Mouse (Mus musculus) kidney, embryonic 14.5 days (tissue): Measurements from ENCODE around the gene Rptor. TPM values are rescaled to one million over a fixed set of nuclear protein-coding genes. Genes with fewer than 3 reads are reported as not detected.
A peak's percentile ranks its signal among the peaks of the same experiment; 100 is the strongest.

ENCODE experiments used
- ATAC-seq: fragments of 200-750 bp; cut with Nextera tagmentation; 2 replicates; pipeline ENCODE4 v1.8.0; 2017; ENCODE audit warnings: moderate number of reproducible peaks, mild to moderate bottlenecking, moderate TSS enrichment, moderate library complexity; ENCODE audit not compliant: low FRiP score, low TSS enrichment
- H3K27ac ChIP-seq: fragments of 300-500 bp; sonication (generic); 2 replicates; pipeline ENCODE4 v1.5.1; 2014; ENCODE audit warnings: low read depth, mild to moderate bottlenecking, low read length, moderate library complexity, mixed read lengths
- H3K27me3 ChIP-seq: fragments of 300-500 bp; sonication (generic); 2 replicates; pipeline ENCODE4 v1.6.1; 2014; ENCODE audit warnings: mild to moderate bottlenecking, low read length; ENCODE audit not compliant: control insufficient read depth, insufficient read depth
- H3K36me3 ChIP-seq: fragments of 300-500 bp; sonication (generic); 2 replicates; pipeline ENCODE4 v1.6.1; 2014; ENCODE audit warnings: low read length, mixed read lengths; ENCODE audit not compliant: control insufficient read depth, insufficient read depth
- H3K4me1 ChIP-seq: fragments of 300-500 bp; sonication (generic); 2 replicates; pipeline ENCODE4 v1.6.1; 2014; ENCODE audit warnings: low read length, mixed read lengths; ENCODE audit not compliant: control insufficient read depth, insufficient read depth
- H3K4me2 ChIP-seq: fragments of 300-500 bp; sonication (generic); replicated peaks from 2 replicates; pipeline ENCODE4 v1.6.1; 2014; ENCODE audit warnings: low read depth, mild to moderate bottlenecking, low read length
- H3K4me3 ChIP-seq: fragments of 300-500 bp; sonication (generic); 2 replicates; pipeline ENCODE4 v1.5.1; 2014; ENCODE audit warnings: mild to moderate bottlenecking, low read length
- H3K9ac ChIP-seq: fragments of 300-500 bp; sonication (generic); 2 replicates; pipeline ENCODE4 v1.6.1; 2014; ENCODE audit warnings: low read depth, mild to moderate bottlenecking, low read length, moderate library complexity
- H3K9me3 ChIP-seq: fragments of 300-500 bp; sonication (generic); 2 replicates; pipeline ENCODE4 v1.6.1; 2016; ENCODE audit warnings: low read length; ENCODE audit not compliant: control insufficient read depth
- WGBS: fragments of 180-500 bp; shearing (Covaris S2); extraction: QIAGEN DNeasy Blood & Tissue Kit; methylation state at CpG from one replicate; pipeline ENCODE4 v1.1.7; 2014; 5-methylcytosine and 5-hydroxymethylcytosine counted together
- polyA plus RNA-seq: library from polyadenylated mRNA; unstranded; fragments of >200 nt; fragmentation: Nextera tagmentation; extraction: Ambion mirVana; gene quantifications from 2 replicates; pipeline ENCODE4 v1.2.1, GENCODE M21; 2014

The Rptor gene
- polyA plus RNA-seq, 1 experiment from 2014 or later, result 15.7 TPM

- no peak overlapping the region for H3K4me2 ChIP-seq
- no peak overlapping the region for H3K4me3 ChIP-seq
- H3K9me3 ChIP-seq, result no peaks in the 10 kb centered on the region
- no peaks in the 10 kb centered on the region for H3K4me1 ChIP-seq
- H3K9ac ChIP-seq, result no peak overlapping the region
- no peak for ATAC-seq
- H3K27ac ChIP-seq, result no peak overlapping the region
- WGBS, result 95% methylated on average over 6 of the region's 6 CpGs
- H3K27me3 ChIP-seq, result no peaks in the 10 kb centered on the region
- no peaks in the 10 kb centered on the region; the same call in 1 of the 2 replicates for H3K36me3 ChIP-seq
These were observed 163.3 kb downstream of the Rptor start for GRCm38 (mm10) chr11:119766023-119766422.

- H3K36me3 ChIP-seq, result no peaks in the 10 kb centered on the region; the same call in 1 of the 2 replicates
- H3K9me3 ChIP-seq, result no peaks in the 10 kb centered on the region
- 95% methylated on average over 5 of the region's 5 CpGs for WGBS
- no peaks in the 10 kb centered on the region for H3K27me3 ChIP-seq
- no peak overlapping the region for H3K9ac ChIP-seq
- H3K4me1 ChIP-seq, result no peaks in the 10 kb centered on the region
- no peak for ATAC-seq
- no peak overlapping the region for H3K4me2 ChIP-seq
- no peak overlapping the region for H3K27ac ChIP-seq
- no peak overlapping the region for H3K4me3 ChIP-seq
These were observed 164.2 kb downstream of the Rptor start for GRCm38 (mm10) chr11:119766782-119767459.

GRCm38 (mm10) chr11:119767525-119767924 lies 164.8 kb downstream of the Rptor start:
- H3K4me3 ChIP-seq, result no peak overlapping the region
- 84% methylated on average over 6 of the region's 6 CpGs for WGBS
- no peak overlapping the region for H3K4me2 ChIP-seq
- H3K27ac ChIP-seq, result no peak overlapping the region
- H3K27me3 ChIP-seq, result no peaks in the 10 kb centered on the region
- ATAC-seq, result no peak
- no peaks in the 10 kb centered on the region for H3K4me1 ChIP-seq
- H3K9me3 ChIP-seq, result no peaks in the 10 kb centered on the region
- no peaks in the 10 kb centered on the region; the same call in 1 of the 2 replicates for H3K36me3 ChIP-seq
- H3K9ac ChIP-seq, result no peak overlapping the region

GRCm38 (mm10) chr11:119768511-119768910 lies 165.8 kb downstream of the Rptor start:
- Histone ChIP-seq H3K9me3 (no peaks in the 10 kb centered on the region), H3K4me1 (no peaks in the 10 kb centered on the region), H3K4me2 (no peak overlapping the region), H3K9ac (no peak overlapping the region), H3K36me3 (no peaks in the 10 kb centered on the region; the same call in 1 of the 2 replicates), H3K4me3 (no peak overlapping the region), H3K27ac (no peak overlapping the region), H3K27me3 (no peaks in the 10 kb centered on the region)
- 90% methylated on average over 4 of the region's 4 CpGs for WGBS
- no peak for ATAC-seq

- no peak overlapping the region for H3K27ac ChIP-seq
- H3K27me3 ChIP-seq, result no peaks in the 10 kb centered on the region
- H3K4me3 ChIP-seq, result no peak overlapping the region
- H3K9ac ChIP-seq, result no peak overlapping the region
- H3K9me3 ChIP-seq, result no peaks in the 10 kb centered on the region
- ATAC-seq, result 0 out of 2 replicates have a peak, but pooled peaks have one; percentile 28
- H3K4me1 ChIP-seq, result no peaks in the 10 kb centered on the region
- H3K36me3 ChIP-seq, result no peaks in the 10 kb centered on the region; the same call in 1 of the 2 replicates
- H3K4me2 ChIP-seq, result no peak overlapping the region
- 62% methylated on average over 4 of the region's 4 CpGs for WGBS
These were observed 167.0 kb downstream of the Rptor start for GRCm38 (mm10) chr11:119769666-119770065.

- 91% methylated on average over 4 of the region's 4 CpGs for WGBS
- Histone ChIP-seq H3K9ac (no peak overlapping the region), H3K9me3 (peaks cover 10% of the 10 kb centered on the region), H3K27me3 (no peaks in the 10 kb centered on the region), H3K4me1 (no peaks in the 10 kb centered on the region), H3K36me3 (no peaks in the 10 kb centered on the region; the same call in 1 of the 2 replicates), H3K4me3 (no peak overlapping the region), H3K27ac (no peak overlapping the region), H3K4me2 (no peak overlapping the region)
- ATAC-seq, result no peak
These were observed 168.3 kb downstream of the Rptor start for GRCm38 (mm10) chr11:119770985-119771384.

GRCm38 (mm10) chr11:119772896-119773295 lies 170.2 kb downstream of the Rptor start:
- Histone ChIP-seq H3K4me1 (no peaks in the 10 kb centered on the region), H3K27ac (no peak overlapping the region), H3K4me3 (no peak overlapping the region), H3K4me2 (no peak overlapping the region), H3K9me3 (peaks cover 13% of the 10 kb centered on the region), H3K27me3 (no peaks in the 10 kb centered on the region), H3K36me3 (no peaks in the 10 kb centered on the region; the same call in 1 of the 2 replicates), H3K9ac (no peak overlapping the region)
- no peak for ATAC-seq
- WGBS, result 77% methylated on average over 3 of the region's 3 CpGs

- no peak for ATAC-seq
- no peak overlapping the region for H3K4me2 ChIP-seq
- no peak overlapping the region for H3K27ac ChIP-seq
- H3K4me3 ChIP-seq, result no peak overlapping the region
- peaks cover 13% of the 10 kb centered on the region for H3K9me3 ChIP-seq
- peaks cover 3% of the 10 kb centered on the region; the same call in 1 of the 2 replicates for H3K36me3 ChIP-seq
- 94% methylated on average over 5 of the region's 5 CpGs for WGBS
- no peak overlapping the region for H3K9ac ChIP-seq
- no peaks in the 10 kb centered on the region for H3K4me1 ChIP-seq
- H3K27me3 ChIP-seq, result no peaks in the 10 kb centered on the region
These were observed 172.5 kb downstream of the Rptor start for GRCm38 (mm10) chr11:119775076-119775760.

GRCm38 (mm10) chr11:119777236-119777635 lies 174.5 kb downstream of the Rptor start:
- H3K9ac ChIP-seq, result no peak overlapping the region
- WGBS, result 67% methylated on average over 3 of the region's 3 CpGs
- no peak overlapping the region for H3K4me3 ChIP-seq
- ATAC-seq, result no peak
- no peaks in the 10 kb centered on the region for H3K27me3 ChIP-seq
- no peak overlapping the region for H3K27ac ChIP-seq
- no peaks in the 10 kb centered on the region for H3K4me1 ChIP-seq
- peaks cover 13% of the 10 kb centered on the region for H3K9me3 ChIP-seq
- peaks cover 9% of the 10 kb centered on the region; the same call in 1 of the 2 replicates for H3K36me3 ChIP-seq
- H3K4me2 ChIP-seq, result no peak overlapping the region
